Mouse (Mus musculus) neural tube, embryonic 13.5 days (tissue): Measurements from ENCODE around the gene Got1. TPM values are rescaled to one million over a fixed set of nuclear protein-coding genes. Genes with fewer than 3 reads are reported as not detected.

Experiments
- ATAC-seq: fragments of 200-750 bp; cut with Nextera tagmentation; 2 replicates; pipeline ENCODE4 v1.8.0; 2017; ENCODE audit warnings: low read depth, mild to moderate bottlenecking, moderate TSS enrichment, moderate library complexity
- H3K27ac ChIP-seq: fragments of 300-500 bp; sonication (generic); replicated peaks from 2 replicates; pipeline ENCODE4 v1.5.1; 2015; ENCODE audit warnings: moderate library complexity, mild to moderate bottlenecking, inconsistent platforms
- H3K27me3 ChIP-seq: fragments of 300-500 bp; sonication (generic); 2 replicates; pipeline ENCODE4 v1.6.1; 2015; ENCODE audit warnings: mild to moderate bottlenecking, inconsistent platforms
- H3K36me3 ChIP-seq: fragments of 300-500 bp; sonication (generic); 2 replicates; pipeline ENCODE4 v1.6.1; 2015; ENCODE audit warnings: mild to moderate bottlenecking, inconsistent platforms
- H3K4me1 ChIP-seq: fragments of 300-500 bp; sonication (generic); replicated peaks from 2 replicates; pipeline ENCODE4 v1.6.1; 2015; ENCODE audit warnings: inconsistent platforms
- H3K4me2 ChIP-seq: fragments of 300-500 bp; sonication (generic); 2 replicates; pipeline ENCODE4 v1.6.1; 2015; ENCODE audit warnings: inconsistent platforms, mild to moderate bottlenecking, moderate library complexity
- H3K4me3 ChIP-seq: fragments of 300-500 bp; sonication (generic); 2 replicates; pipeline ENCODE4 v1.5.1; 2015; ENCODE audit warnings: mild to moderate bottlenecking, inconsistent platforms
- H3K9ac ChIP-seq: fragments of 300-500 bp; sonication (generic); 2 replicates; pipeline ENCODE4 v1.6.1; 2015; ENCODE audit warnings: moderate library complexity, mild to moderate bottlenecking, inconsistent platforms
- H3K9me3 ChIP-seq: fragments of 300-500 bp; sonication (generic); 2 replicates; pipeline ENCODE4 v1.6.1; 2016; ENCODE audit warnings: inconsistent platforms
- WGBS: fragments of 180-500 bp; shearing (Covaris S2); methylation state at CpG from one replicate; pipeline ENCODE4 v1.1.7; 2015; 5-methylcytosine and 5-hydroxymethylcytosine counted together
- polyA plus RNA-seq: library from polyadenylated mRNA; unstranded; fragments of >200 nt; fragmentation: Nextera tagmentation; extraction: Ambion mirVana; gene quantifications from 2 replicates; pipeline ENCODE4 v1.2.1, GENCODE M21; 2015

Gene Got1
- polyA plus RNA-seq, 1 experiment from 2014 or later, result 83.5 TPM

- Histone ChIP-seq H3K4me3 (no peak overlapping the region), H3K9ac (no peak overlapping the region), H3K27me3 (no peaks in the 10 kb centered on the region), H3K4me1 (peaks cover 6% of the 10 kb centered on the region; the same call in 1 of the 2 replicates), H3K4me2 (no peak overlapping the region), H3K27ac (no peak overlapping the region), H3K9me3 (no peaks in the 10 kb centered on the region), H3K36me3 (no peaks in the 10 kb centered on the region)
- no peak for ATAC-seq
- 40% methylated on average over 2 of the region's 2 CpGs for WGBS
Observed at GRCm38 (mm10) chr19:43475642-43476041, 48.8 kb downstream of the Got1 start.

GRCm38 (mm10) chr19:43472781-43473180, 51.6 kb downstream of the Got1 start:
- H3K4me3 ChIP-seq, result no peak overlapping the region
- no peaks in the 10 kb centered on the region for H3K27me3 ChIP-seq
- H3K9ac ChIP-seq, result no peak overlapping the region
- H3K27ac ChIP-seq, result no peak overlapping the region
- H3K36me3 ChIP-seq, result no peaks in the 10 kb centered on the region; the same call in 1 of the 2 replicates
- 95% methylated on average over 7 of the region's 7 CpGs for WGBS
- no peak for ATAC-seq
- peaks cover 6% of the 10 kb centered on the region; the same call in 1 of the 2 replicates for H3K4me1 ChIP-seq
- H3K9me3 ChIP-seq, result no peaks in the 10 kb centered on the region
- H3K4me2 ChIP-seq, result no peak overlapping the region

GRCm38 (mm10) chr19:43472331-43472730, 52.1 kb downstream of the Got1 start:
- Histone ChIP-seq H3K27ac (no peak overlapping the region), H3K9ac (no peak overlapping the region), H3K4me1 (peaks cover 6% of the 10 kb centered on the region; the same call in 1 of the 2 replicates), H3K27me3 (no peaks in the 10 kb centered on the region), H3K4me3 (no peak overlapping the region), H3K36me3 (no peaks in the 10 kb centered on the region; the same call in 1 of the 2 replicates), H3K9me3 (no peaks in the 10 kb centered on the region), H3K4me2 (no peak overlapping the region)
- no peak for ATAC-seq
- 78% methylated on average over 8 of the region's 8 CpGs for WGBS

GRCm38 (mm10) chr19:43469333-43469732, 55.1 kb downstream of the Got1 start:
- no peaks in the 10 kb centered on the region; the same call in 1 of the 2 replicates for H3K36me3 ChIP-seq
- H3K27me3 ChIP-seq, result no peaks in the 10 kb centered on the region
- no peak for ATAC-seq
- no peaks in the 10 kb centered on the region for H3K4me1 ChIP-seq
- H3K9me3 ChIP-seq, result no peaks in the 10 kb centered on the region
- H3K4me2 ChIP-seq, result no peak overlapping the region
- no peak overlapping the region for H3K9ac ChIP-seq
- H3K27ac ChIP-seq, result no peak overlapping the region
- WGBS, result 78% methylated on average over 7 of the region's 7 CpGs
- no peak overlapping the region for H3K4me3 ChIP-seq

- no peak overlapping the region for H3K9ac ChIP-seq
- no peak overlapping the region for H3K4me2 ChIP-seq
- no peaks in the 10 kb centered on the region; the same call in 1 of the 2 replicates for H3K36me3 ChIP-seq
- H3K4me1 ChIP-seq, result no peaks in the 10 kb centered on the region
- WGBS, result 87% methylated on average over 12 of the region's 12 CpGs
- H3K27me3 ChIP-seq, result no peaks in the 10 kb centered on the region
- no peak for ATAC-seq
- no peaks in the 10 kb centered on the region for H3K9me3 ChIP-seq
- H3K27ac ChIP-seq, result no peak overlapping the region
- H3K4me3 ChIP-seq, result no peak overlapping the region
Observed at GRCm38 (mm10) chr19:43467927-43468685, 56.3 kb downstream of the Got1 start.

- no peaks in the 10 kb centered on the region; the same call in 1 of the 2 replicates for H3K36me3 ChIP-seq
- H3K9ac ChIP-seq, result no peak overlapping the region
- no peak overlapping the region for H3K4me2 ChIP-seq
- no peak for ATAC-seq
- no peaks in the 10 kb centered on the region for H3K4me1 ChIP-seq
- no peak overlapping the region for H3K4me3 ChIP-seq
- H3K9me3 ChIP-seq, result peaks cover 3% of the 10 kb centered on the region; the same call in 1 of the 2 replicates
- H3K27me3 ChIP-seq, result no peaks in the 10 kb centered on the region
- no peak overlapping the region for H3K27ac ChIP-seq
- 89% methylated on average over 14 of the region's 14 CpGs for WGBS
Observed at GRCm38 (mm10) chr19:43465601-43466255, 58.7 kb downstream of the Got1 start.

GRCm38 (mm10) chr19:43465076-43465475, 59.3 kb downstream of the Got1 start:
- no peak overlapping the region for H3K9ac ChIP-seq
- 90% methylated on average over 11 of the region's 11 CpGs for WGBS
- no peak overlapping the region for H3K27ac ChIP-seq
- H3K9me3 ChIP-seq, result peaks cover 3% of the 10 kb centered on the region; the same call in 1 of the 2 replicates
- H3K4me1 ChIP-seq, result no peaks in the 10 kb centered on the region
- H3K4me2 ChIP-seq, result no peak overlapping the region
- H3K4me3 ChIP-seq, result no peak overlapping the region
- no peaks in the 10 kb centered on the region for H3K27me3 ChIP-seq
- no peaks in the 10 kb centered on the region; the same call in 1 of the 2 replicates for H3K36me3 ChIP-seq
- no peak for ATAC-seq

GRCm38 (mm10) chr19:43464294-43464687, 60.1 kb downstream of the Got1 start:
- ATAC-seq, result no peak
- Histone ChIP-seq H3K9ac (no peak overlapping the region), H3K9me3 (peaks cover 3% of the 10 kb centered on the region; the same call in 1 of the 2 replicates), H3K27ac (no peak overlapping the region), H3K4me2 (no peak overlapping the region), H3K36me3 (no peaks in the 10 kb centered on the region), H3K27me3 (no peaks in the 10 kb centered on the region), H3K4me1 (no peaks in the 10 kb centered on the region), H3K4me3 (no peak overlapping the region)
- 79% methylated on average over 3 of the region's 3 CpGs for WGBS

GRCm38 (mm10) chr19:43463546-43464293, 60.7 kb downstream of the Got1 start:
- no peaks in the 10 kb centered on the region for H3K4me1 ChIP-seq
- H3K9ac ChIP-seq, result no peak overlapping the region
- no peaks in the 10 kb centered on the region for H3K36me3 ChIP-seq
- no peak for ATAC-seq
- no peak overlapping the region for H3K27ac ChIP-seq
- H3K4me2 ChIP-seq, result no peak overlapping the region
- 89% methylated on average over 7 of the region's 7 CpGs for WGBS
- no peaks in the 10 kb centered on the region for H3K27me3 ChIP-seq
- H3K9me3 ChIP-seq, result peaks cover 3% of the 10 kb centered on the region; the same call in 1 of the 2 replicates
- no peak overlapping the region for H3K4me3 ChIP-seq

- Histone ChIP-seq H3K27ac (no peak overlapping the region), H3K36me3 (no peaks in the 10 kb centered on the region), H3K4me1 (no peaks in the 10 kb centered on the region), H3K9me3 (peaks cover 3% of the 10 kb centered on the region; the same call in 1 of the 2 replicates), H3K4me2 (no peak overlapping the region), H3K4me3 (no peak overlapping the region), H3K9ac (no peak overlapping the region), H3K27me3 (no peaks in the 10 kb centered on the region; the same call in 1 of the 2 replicates)
- ATAC-seq, result no peak
- 91% methylated on average over 3 of the region's 3 CpGs for WGBS
Observed at GRCm38 (mm10) chr19:43462141-43462540, 62.3 kb downstream of the Got1 start.

GRCm38 (mm10) chr19:43460481-43460880, 63.9 kb downstream of the Got1 start:
- H3K4me3 ChIP-seq, result no peak overlapping the region
- 90% methylated on average over 12 of the region's 12 CpGs for WGBS
- no peaks in the 10 kb centered on the region for H3K36me3 ChIP-seq
- no peak overlapping the region for H3K9ac ChIP-seq
- no peaks in the 10 kb centered on the region; the same call in 1 of the 2 replicates for H3K27me3 ChIP-seq
- no peak overlapping the region for H3K27ac ChIP-seq
- no peak overlapping the region for H3K4me2 ChIP-seq
- H3K4me1 ChIP-seq, result no peaks in the 10 kb centered on the region
- peaks cover 3% of the 10 kb centered on the region; the same call in 1 of the 2 replicates for H3K9me3 ChIP-seq
- ATAC-seq, result no peak

- no peaks in the 10 kb centered on the region for H3K36me3 ChIP-seq
- H3K27ac ChIP-seq, result no peak overlapping the region
- H3K9me3 ChIP-seq, result peaks cover 3% of the 10 kb centered on the region; the same call in 1 of the 2 replicates
- no peak overlapping the region for H3K4me3 ChIP-seq
- H3K4me1 ChIP-seq, result no peaks in the 10 kb centered on the region
- no peak for ATAC-seq
- no peak overlapping the region for H3K4me2 ChIP-seq
- 76% methylated on average over 4 of the region's 4 CpGs for WGBS
- H3K9ac ChIP-seq, result no peak overlapping the region
- H3K27me3 ChIP-seq, result no peaks in the 10 kb centered on the region; the same call in 1 of the 2 replicates
Observed at GRCm38 (mm10) chr19:43459948-43460347, 64.5 kb downstream of the Got1 start.
